Mouse (Mus musculus): ENCODE results near the gene Lyg2.

Lyg2 gene

GRCm38 (mm10) chr1:37916393-37916792 is at the start of gene Lyg2:
Lyg2 (minus strand) TSS chr1:37916493.
- no peak for DNase-seq

- DNase-seq = no peak
These were observed 49.3 kb upstream of the Lyg2 start for GRCm38 (mm10) chr1:37965571-37965970.

GRCm38 (mm10) chr1:37959486-37959885 is 43.2 kb upstream of the Lyg2 start:
- no peak for DNase-seq

GRCm38 (mm10) chr1:37958516-37958915 is 42.2 kb upstream of the Lyg2 start:
- no peak for DNase-seq

GRCm38 (mm10) chr1:37957659-37958058 is 41.4 kb upstream of the Lyg2 start, which contains the start of gene Lyg1:
Lyg1 (minus strand) TSS chr1:37957759.
- DNase-seq = no peak

GRCm38 (mm10) chr1:37956690-37957431 is 40.6 kb upstream of the Lyg2 start:
- no peak for DNase-seq

GRCm38 (mm10) chr1:37955251-37955650 is 39.0 kb upstream of the Lyg2 start:
- DNase-seq = no peak

GRCm38 (mm10) chr1:37954786-37955185 is 38.5 kb upstream of the Lyg2 start:
- DNase-seq = no peak

- no peak for DNase-seq
These were observed 32.6 kb upstream of the Lyg2 start for GRCm38 (mm10) chr1:37948906-37949305.

GRCm38 (mm10) chr1:37931806-37932205 is 15.5 kb upstream of the Lyg2 start:
- peak; percentile 40 to 64 for DNase-seq

GRCm38 (mm10) chr1:37925971-37926370 is 9.7 kb upstream of the Lyg2 start:
- DNase-seq = no peak

- no peak for DNase-seq
These were observed 6.2 kb upstream of the Lyg2 start for GRCm38 (mm10) chr1:37922536-37922935.

GRCm38 (mm10) chr1:37918096-37918495 is 1.8 kb upstream of the Lyg2 start:
- no peak for DNase-seq

GRCm38 (mm10) chr1:37917666-37918065 is 1.4 kb upstream of the Lyg2 start:
- no peak for DNase-seq

GRCm38 (mm10) chr1:37912751-37913150 is 3.5 kb downstream of the Lyg2 start:
- DNase-seq = no peak

- DNase-seq = peak in 1 of 2 experiments; percentile 7
These were observed 13.1 kb downstream of the Lyg2 start for GRCm38 (mm10) chr1:37903178-37903577.

- no peak for DNase-seq
These were observed 16.0 kb downstream of the Lyg2 start for GRCm38 (mm10) chr1:37900288-37900687.

GRCm38 (mm10) chr1:37899816-37900215 is 16.5 kb downstream of the Lyg2 start:
- DNase-seq = no peak

- DNase-seq = no peak
These were observed 21.7 kb downstream of the Lyg2 start for GRCm38 (mm10) chr1:37894606-37895005.

GRCm38 (mm10) chr1:37891400-37891799 is 24.9 kb downstream of the Lyg2 start:
- no peak for DNase-seq

GRCm38 (mm10) chr1:37890025-37890652 is 26.2 kb downstream of the Lyg2 start, which contains the start of the genes Mitd1 and Mrpl30:
Mitd1 (minus strand) TSS chr1:37890411.
Mrpl30 (plus strand) TSS chr1:37890477.
- DNase-seq = peak; percentile 90

- DNase-seq = no peak
These were observed 27.1 kb downstream of the Lyg2 start for GRCm38 (mm10) chr1:37889206-37889605.

- DNase-seq = no peak
These were observed 31.8 kb downstream of the Lyg2 start for GRCm38 (mm10) chr1:37884451-37884850.

GRCm38 (mm10) chr1:37883411-37883810 is 32.9 kb downstream of the Lyg2 start:
- no peak for DNase-seq

All from lung, adult 18-20 months (tissue).